Mouse (Mus musculus) midbrain, embryonic 13.5 days (tissue): Measurements from ENCODE around the gene Scamp5. TPM values are rescaled to one million over a fixed set of nuclear protein-coding genes. Genes with fewer than 3 reads are reported as not detected.
A peak's percentile ranks its signal among the peaks of the same experiment; 100 is the strongest.

Source experiments
- ATAC-seq: fragments of 200-750 bp; cut with Nextera tagmentation; 2 replicates; pipeline ENCODE4 v1.8.0; 2017; ENCODE audit warnings: mild to moderate bottlenecking, moderate TSS enrichment, moderate library complexity
- H3K27ac ChIP-seq: fragments of 300-500 bp; sonication (generic); 2 replicates; pipeline ENCODE4 v1.5.1; 2015; ENCODE audit warnings: inconsistent platforms, mild to moderate bottlenecking, moderate library complexity
- H3K27me3 ChIP-seq: fragments of 300-500 bp; sonication (generic); 2 replicates; pipeline ENCODE4 v1.6.1; 2015; ENCODE audit warnings: mild to moderate bottlenecking, inconsistent platforms
- H3K36me3 ChIP-seq: fragments of 300-500 bp; sonication (generic); 2 replicates; pipeline ENCODE4 v1.6.1; 2015; ENCODE audit warnings: mild to moderate bottlenecking, inconsistent platforms
- H3K4me1 ChIP-seq: fragments of 300-500 bp; sonication (generic); replicated peaks from 2 replicates; pipeline ENCODE4 v1.6.1; 2015; ENCODE audit warnings: inconsistent platforms
- H3K4me2 ChIP-seq: fragments of 300-500 bp; sonication (generic); replicated peaks from 2 replicates; pipeline ENCODE4 v1.6.1; 2015; ENCODE audit warnings: moderate library complexity, mild to moderate bottlenecking, inconsistent platforms
- H3K4me3 ChIP-seq: fragments of 300-500 bp; sonication (generic); replicated peaks from 2 replicates; pipeline ENCODE4 v1.5.1; 2015; ENCODE audit warnings: mild to moderate bottlenecking, inconsistent platforms
- H3K9ac ChIP-seq: fragments of 300-500 bp; sonication (generic); replicated peaks from 2 replicates; pipeline ENCODE4 v1.6.1; 2015; ENCODE audit warnings: mild to moderate bottlenecking, inconsistent platforms
- H3K9me3 ChIP-seq: fragments of 300-500 bp; sonication (generic); 2 replicates; pipeline ENCODE4 v1.6.1; 2016; ENCODE audit warnings: mild to moderate bottlenecking, inconsistent platforms
- WGBS: fragments of 180-500 bp; shearing (Covaris S2); methylation state at CpG from one replicate; pipeline ENCODE4 v1.1.7; 2015; 5-methylcytosine and 5-hydroxymethylcytosine counted together
- polyA plus RNA-seq: library from polyadenylated mRNA; unstranded; fragments of >200 nt; fragmentation: Nextera tagmentation; extraction: Ambion mirVana; gene quantifications from 2 replicates; pipeline ENCODE4 v1.2.1, GENCODE M21; 2015

Scamp5 gene
- 90.9 and 91.6 TPM in 2 replicates for polyA plus RNA-seq

GRCm38 (mm10) chr9:57467896-57468549, at the start of gene Scamp5:
TSS of gene Scamp5 (minus strand) at chr9:57468060.
- H3K4me2 ChIP-seq, result peak within 1 kb of the TSS; percentile 78
- H3K27me3 ChIP-seq, result 0 out of 2 replicates have a peak, but pooled peaks cover 2% of the 10 kb centered on the region
- peaks cover 36% of the 10 kb centered on the region for H3K4me1 ChIP-seq
- no peaks in the 10 kb centered on the region for H3K9me3 ChIP-seq
- H3K9ac ChIP-seq, result peak within 1 kb of the TSS; percentile 91
- H3K27ac ChIP-seq, result peak within 1 kb of the TSS; percentile 86
- peak; percentile 95 for ATAC-seq
- peak within 1 kb of the TSS; percentile 74 for H3K4me3 ChIP-seq
- 2% methylated on average over 48 of the region's 48 CpGs for WGBS
- no peaks in the 10 kb centered on the region for H3K36me3 ChIP-seq

GRCm38 (mm10) chr9:57517113-57517512, 49.3 kb upstream of the Scamp5 start:
- ATAC-seq, result no peak
- 2% methylated on average over 3 of the region's 3 CpGs for WGBS
- no peak overlapping the region for H3K9ac ChIP-seq

GRCm38 (mm10) chr9:57510577-57510976, 42.7 kb upstream of the Scamp5 start:
- ATAC-seq, result no peak
- 46% methylated on average over 2 of the region's 2 CpGs for WGBS
- H3K27me3 ChIP-seq, result peaks cover 10% of the 10 kb centered on the region
- H3K4me2 ChIP-seq, result no peak overlapping the region
- H3K27ac ChIP-seq, result no peak overlapping the region
- no peak overlapping the region for H3K4me3 ChIP-seq
- no peak overlapping the region for H3K9ac ChIP-seq
- no peaks in the 10 kb centered on the region for H3K9me3 ChIP-seq
- peaks cover 8% of the 10 kb centered on the region for H3K4me1 ChIP-seq
- no peaks in the 10 kb centered on the region for H3K36me3 ChIP-seq

More at GRCm38 (mm10) chr9:57517113-57517512, 49.3 kb upstream of the Scamp5 start:
- Histone ChIP-seq H3K4me3 (no peak overlapping the region), H3K9me3 (no peaks in the 10 kb centered on the region), H3K27ac (peak overlapping the region; percentile 65; the same call in 1 of the 2 replicates), H3K36me3 (no peaks in the 10 kb centered on the region), H3K4me1 (peaks cover 11% of the 10 kb centered on the region), H3K4me2 (no peak overlapping the region), H3K27me3 (no peaks in the 10 kb centered on the region)

GRCm38 (mm10) chr9:57505700-57506099, 37.8 kb upstream of the Scamp5 start:
- Histone ChIP-seq H3K27ac (peak overlapping the region; percentile 88), H3K36me3 (no peaks in the 10 kb centered on the region), H3K4me2 (peak overlapping the region; percentile 84), H3K4me1 (peaks cover 57% of the 10 kb centered on the region), H3K9me3 (no peaks in the 10 kb centered on the region), H3K9ac (peak overlapping the region; percentile 2; the same call in 1 of the 2 replicates), H3K27me3 (peaks cover 54% of the 10 kb centered on the region), H3K4me3 (peak overlapping the region; percentile 44)
- 5% methylated on average over 8 of the region's 8 CpGs for WGBS
- peak; percentile 93 for ATAC-seq

- Histone ChIP-seq H3K4me3 (peak overlapping the region; percentile 44), H3K9me3 (no peaks in the 10 kb centered on the region), H3K9ac (no peak overlapping the region), H3K4me1 (peaks cover 61% of the 10 kb centered on the region), H3K4me2 (peak overlapping the region; percentile 84), H3K27me3 (peaks cover 61% of the 10 kb centered on the region), H3K27ac (peak overlapping the region; percentile 88), H3K36me3 (no peaks in the 10 kb centered on the region)
- ATAC-seq, result no peak
- 43% methylated on average over 10 of the region's 10 CpGs for WGBS
Observed at GRCm38 (mm10) chr9:57504891-57505290, 37.0 kb upstream of the Scamp5 start.

- H3K9ac ChIP-seq, result peak overlapping the region; percentile 62
- peaks cover 66% of the 10 kb centered on the region for H3K4me1 ChIP-seq
- H3K4me3 ChIP-seq, result peak overlapping the region; percentile 44
- H3K27me3 ChIP-seq, result peaks cover 65% of the 10 kb centered on the region
- WGBS, result under 1% methylated on average over 34 of the region's 34 CpGs
- H3K9me3 ChIP-seq, result no peaks in the 10 kb centered on the region
- H3K27ac ChIP-seq, result peak overlapping the region; percentile 88
- ATAC-seq, result peak; percentile 61
- no peaks in the 10 kb centered on the region for H3K36me3 ChIP-seq
- peak overlapping the region; percentile 84 for H3K4me2 ChIP-seq
Observed at GRCm38 (mm10) chr9:57504381-57504700, 36.5 kb upstream of the Scamp5 start.

- Histone ChIP-seq H3K4me1 (peaks cover 70% of the 10 kb centered on the region), H3K4me2 (peak within 1 kb of the TSS; percentile 84), H3K9me3 (no peaks in the 10 kb centered on the region), H3K4me3 (peak within 1 kb of the TSS; percentile 44), H3K9ac (peak within 1 kb of the TSS; percentile 62), H3K36me3 (no peaks in the 10 kb centered on the region), H3K27ac (peak within 1 kb of the TSS; percentile 88), H3K27me3 (peaks cover 65% of the 10 kb centered on the region)
- under 1% methylated on average over 45 of the region's 46 CpGs for WGBS
- peak; percentile 51; the same call in 1 of the 2 replicates for ATAC-seq
Observed at GRCm38 (mm10) chr9:57503622-57504380, 35.9 kb upstream of the Scamp5 start, which contains the start of gene Rpp25. TSS of gene Rpp25 (plus strand) at chr9:57504026.

- Histone ChIP-seq H3K27ac (peak overlapping the region; percentile 88), H3K9me3 (no peaks in the 10 kb centered on the region), H3K4me3 (peak overlapping the region; percentile 44), H3K9ac (peak overlapping the region; percentile 4; the same call in 1 of the 2 replicates), H3K4me1 (peaks cover 76% of the 10 kb centered on the region), H3K4me2 (peak overlapping the region; percentile 84), H3K36me3 (no peaks in the 10 kb centered on the region), H3K27me3 (peaks cover 65% of the 10 kb centered on the region)
- ATAC-seq, result no peak
- 2% methylated on average over 23 of the region's 23 CpGs for WGBS
Observed at GRCm38 (mm10) chr9:57502911-57503621, 35.2 kb upstream of the Scamp5 start.

GRCm38 (mm10) chr9:57501861-57502260, 34.0 kb upstream of the Scamp5 start:
- WGBS, result 1% methylated on average over 20 of the region's 20 CpGs
- Histone ChIP-seq H3K27me3 (peaks cover 65% of the 10 kb centered on the region), H3K9ac (peak overlapping the region; percentile 51), H3K36me3 (no peaks in the 10 kb centered on the region), H3K4me2 (peak overlapping the region; percentile 84), H3K4me1 (peaks cover 80% of the 10 kb centered on the region), H3K4me3 (peak overlapping the region; percentile 27), H3K9me3 (no peaks in the 10 kb centered on the region), H3K27ac (peak overlapping the region; percentile 86)
- no peak for ATAC-seq

- peaks cover 62% of the 10 kb centered on the region for H3K27me3 ChIP-seq
- ATAC-seq, result no peak
Observed at GRCm38 (mm10) chr9:57501452-57501851, 33.6 kb upstream of the Scamp5 start.

GRCm38 (mm10) chr9:57498536-57498935, 30.7 kb upstream of the Scamp5 start:
- ATAC-seq, result no peak
- 54% methylated on average over 7 of the region's 7 CpGs for WGBS
- no peak overlapping the region for H3K4me2 ChIP-seq

More at GRCm38 (mm10) chr9:57501452-57501851, 33.6 kb upstream of the Scamp5 start:
- peak overlapping the region; percentile 84 for H3K4me2 ChIP-seq
- H3K36me3 ChIP-seq, result no peaks in the 10 kb centered on the region
- H3K9me3 ChIP-seq, result no peaks in the 10 kb centered on the region
- H3K9ac ChIP-seq, result peak overlapping the region; percentile 51
- peak overlapping the region; percentile 27 for H3K4me3 ChIP-seq
- H3K27ac ChIP-seq, result peak overlapping the region; percentile 86
- WGBS, result 4% methylated on average over 13 of the region's 13 CpGs
- H3K4me1 ChIP-seq, result peaks cover 80% of the 10 kb centered on the region

More at GRCm38 (mm10) chr9:57498536-57498935, 30.7 kb upstream of the Scamp5 start:
- Histone ChIP-seq H3K9ac (0 out of 2 replicates have a peak overlapping the region, but pooled peaks have one; percentile 50), H3K4me3 (no peak overlapping the region), H3K27ac (peak overlapping the region; percentile 56), H3K27me3 (peaks cover 34% of the 10 kb centered on the region), H3K36me3 (no peaks in the 10 kb centered on the region), H3K4me1 (peaks cover 51% of the 10 kb centered on the region), H3K9me3 (no peaks in the 10 kb centered on the region)
